Mouse (Mus musculus): ENCODE data around the gene Cx3cl1.

The Cx3cl1 gene

DNA sequence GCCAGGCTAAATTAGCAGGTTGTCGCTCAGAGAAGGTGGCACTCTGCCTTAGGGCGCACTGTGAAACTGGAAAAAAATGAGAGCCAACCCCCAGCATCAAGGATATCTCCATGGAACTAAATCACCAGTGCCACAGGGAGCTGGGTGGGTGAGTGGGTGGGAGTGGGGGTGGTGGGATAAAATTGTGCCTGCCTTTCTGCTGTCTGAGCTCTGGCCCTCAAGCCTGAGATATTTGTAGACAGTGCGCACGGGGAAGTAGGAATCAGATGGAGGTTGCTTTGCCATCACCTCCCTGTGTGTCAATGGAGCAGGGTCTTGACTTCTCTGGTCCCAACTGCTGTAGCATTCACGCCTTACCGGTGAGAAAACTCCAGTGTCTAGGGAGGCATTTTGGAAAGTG, 1.2 kb downstream of the Cx3cl1 start:
- peak in 1 of 2 experiments; percentile 33 for DNase-seq (ENCODE audit: inconsistent age in 2 of 2, low spot score in 1 of 2)

DNA sequence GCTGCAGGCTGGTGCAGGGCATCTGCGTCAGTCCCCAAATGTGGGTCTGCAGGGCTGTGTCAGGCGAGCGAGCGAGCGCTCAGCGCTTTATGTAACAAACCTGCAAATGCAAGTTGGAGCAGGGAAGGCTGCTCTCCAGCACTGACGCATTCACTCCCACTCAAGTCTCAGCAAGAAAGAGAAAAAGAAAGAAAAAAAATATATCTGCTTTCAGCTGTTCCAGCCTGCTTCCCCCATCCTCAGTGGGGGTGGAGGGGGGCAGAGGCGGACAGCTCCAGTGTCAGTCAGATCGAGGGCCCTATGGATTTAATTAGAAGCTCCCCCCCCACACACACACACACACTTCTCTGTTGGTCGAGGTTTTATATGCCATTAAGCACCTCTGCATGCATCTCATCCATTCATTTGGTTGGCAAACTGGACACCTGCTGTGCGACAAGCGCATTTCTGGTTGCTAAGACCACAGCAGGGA, 1.9 kb downstream of the Cx3cl1 start:
- peak in 1 of 2 experiments; percentile 25 for DNase-seq (ENCODE audit: inconsistent age in 2 of 2, low spot score in 1 of 2)

DNA sequence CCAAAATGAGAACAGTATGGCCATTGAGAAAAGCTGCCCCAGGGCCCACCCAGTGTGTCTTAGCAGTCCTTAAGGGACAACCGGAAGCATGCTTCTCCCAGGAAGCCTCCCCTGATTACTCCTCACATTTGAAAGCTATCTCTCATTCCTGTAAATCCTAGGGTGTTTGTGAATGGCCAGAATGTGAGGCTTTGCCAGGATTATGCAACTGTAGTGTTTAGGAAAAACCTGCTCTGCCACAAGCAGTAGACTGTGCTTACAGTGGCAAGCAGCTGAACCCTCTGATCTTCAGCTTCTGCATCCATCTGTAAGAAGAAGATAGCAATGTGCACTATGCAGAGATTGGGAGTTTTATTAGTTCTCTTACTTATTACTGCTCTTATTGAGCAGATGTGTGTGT, 2.8 kb downstream of the Cx3cl1 start:
- no peak for DNase-seq (ENCODE audit: inconsistent age in 2 of 2, low spot score in 1 of 2)

DNA sequence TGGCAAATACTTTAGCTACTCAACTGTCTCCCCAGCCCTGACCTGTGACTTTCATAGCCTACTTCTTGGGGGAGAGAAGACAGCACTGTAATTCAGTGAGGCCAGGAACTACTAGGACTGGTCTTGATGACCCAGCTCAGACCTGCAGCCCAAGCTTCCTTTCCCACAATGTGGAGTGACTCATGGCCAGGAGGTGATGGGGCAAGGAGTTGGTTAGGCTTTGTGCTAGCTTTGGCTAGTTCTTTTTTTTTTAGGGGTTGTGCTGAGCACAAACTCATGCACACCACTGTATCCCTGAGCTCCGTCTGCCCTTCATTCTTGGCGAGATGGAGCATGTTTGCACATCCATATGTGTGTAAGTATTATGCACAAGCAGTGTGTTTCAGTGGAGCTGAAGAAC, 4.5 kb downstream of the Cx3cl1 start:
- no peak for DNase-seq (ENCODE audit: inconsistent age in 2 of 2, low spot score in 1 of 2)

DNA sequence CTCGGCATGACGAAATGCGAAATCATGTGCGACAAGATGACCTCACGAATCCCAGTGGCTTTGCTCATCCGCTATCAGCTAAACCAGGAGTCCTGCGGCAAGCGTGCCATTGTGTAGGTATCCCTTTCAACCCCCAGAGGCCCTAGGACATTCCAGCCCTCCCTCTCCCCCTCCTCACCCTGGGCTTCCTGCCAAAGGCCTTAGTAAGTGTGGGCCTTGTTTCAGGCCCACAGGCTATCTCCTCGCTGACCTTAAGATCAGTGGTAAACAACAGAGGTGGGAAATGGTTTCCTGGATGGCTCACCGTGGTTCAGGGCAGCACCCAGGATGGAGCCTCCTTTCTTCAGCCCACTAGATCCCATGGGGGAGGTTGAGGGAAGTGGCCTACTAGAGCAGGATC, 6.2 kb downstream of the Cx3cl1 start:
- peak in 1 of 2 experiments; percentile 32 for DNase-seq (ENCODE audit: inconsistent age in 2 of 2, low spot score in 1 of 2)

DNA sequence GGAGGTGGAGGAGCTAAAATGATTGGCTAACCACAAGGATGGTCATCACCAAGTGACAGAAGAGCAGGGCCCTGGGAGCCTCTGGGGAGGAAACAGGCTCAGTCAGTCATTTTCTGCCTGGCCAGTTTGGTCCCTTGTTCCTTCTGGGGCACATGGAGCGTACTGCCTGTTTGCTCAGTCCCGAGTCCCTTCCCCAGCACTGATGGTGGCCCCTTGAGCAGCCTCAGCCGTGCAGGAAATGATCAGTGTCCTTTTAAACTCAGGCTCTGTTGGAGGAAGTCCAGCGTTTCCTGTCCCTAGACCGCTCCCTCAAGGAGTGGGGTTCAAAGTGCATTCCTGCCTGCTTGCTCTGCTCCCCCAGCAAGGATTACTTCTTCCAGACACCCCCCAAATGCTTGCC, 6.7 kb downstream of the Cx3cl1 start:
- peak; percentile 45 to 70 for DNase-seq (ENCODE audit: inconsistent age in 2 of 2, low spot score in 1 of 2)

DNA sequence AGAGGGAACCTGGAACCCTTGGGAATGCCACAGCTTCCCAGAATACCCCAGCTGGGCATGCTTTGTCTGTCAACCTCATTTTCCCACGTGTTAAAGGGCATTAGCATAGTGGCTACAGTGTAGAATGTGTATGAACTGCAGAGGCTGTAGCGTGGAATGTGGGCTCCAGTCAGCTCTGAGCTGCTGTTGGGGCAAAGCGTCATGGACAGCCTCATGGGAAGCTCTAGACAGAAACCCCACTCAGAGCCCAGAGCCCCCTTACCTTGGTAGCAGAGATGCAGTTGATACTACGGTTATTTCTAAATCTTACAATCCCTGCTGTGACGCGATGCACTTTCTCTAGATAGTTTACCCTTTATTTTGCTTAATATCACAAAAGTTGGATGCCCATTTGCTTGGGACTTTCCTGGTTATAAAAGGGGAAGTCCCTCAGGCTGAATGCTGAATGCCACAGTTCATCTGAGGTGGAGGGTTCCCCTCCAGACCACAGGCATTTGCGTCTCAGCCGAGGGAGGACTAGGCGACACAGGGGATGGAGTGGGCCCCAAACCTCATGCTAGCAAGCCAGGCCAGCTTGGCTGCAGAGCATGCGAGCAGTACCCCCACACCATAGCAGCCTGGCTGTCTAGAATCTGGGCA, 7.2 kb downstream of the Cx3cl1 start:
- DNase-seq (ENCODE audit: inconsistent age in 2 of 2, low spot score in 1 of 2): no peak

DNA sequence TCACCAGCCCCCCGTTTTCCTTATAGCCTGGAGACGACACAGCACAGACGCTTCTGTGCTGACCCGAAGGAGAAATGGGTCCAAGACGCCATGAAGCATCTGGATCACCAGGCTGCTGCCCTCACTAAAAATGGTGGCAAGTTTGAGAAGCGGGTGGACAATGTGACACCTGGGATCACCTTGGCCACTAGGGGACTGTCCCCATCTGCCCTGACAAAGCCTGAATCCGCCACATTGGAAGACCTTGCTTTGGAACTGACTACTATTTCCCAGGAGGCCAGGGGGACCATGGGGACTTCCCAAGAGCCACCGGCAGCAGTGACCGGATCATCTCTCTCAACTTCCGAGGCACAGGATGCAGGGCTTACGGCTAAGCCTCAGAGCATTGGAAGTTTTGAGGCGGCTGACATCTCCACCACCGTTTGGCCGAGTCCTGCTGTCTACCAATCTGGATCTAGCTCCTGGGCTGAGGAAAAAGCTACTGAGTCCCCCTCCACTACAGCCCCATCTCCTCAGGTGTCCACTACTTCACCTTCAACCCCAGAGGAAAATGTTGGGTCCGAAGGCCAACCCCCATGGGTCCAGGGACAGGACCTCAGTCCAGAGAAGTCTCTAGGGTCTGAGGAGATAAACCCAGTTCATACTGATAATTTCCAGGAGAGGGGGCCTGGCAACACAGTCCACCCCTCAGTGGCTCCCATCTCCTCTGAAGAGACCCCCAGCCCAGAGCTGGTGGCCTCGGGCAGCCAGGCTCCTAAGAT, 7.9 kb downstream of the Cx3cl1 start:
- DNase-seq (ENCODE audit: inconsistent age in 2 of 2, low spot score in 1 of 2): no peak

DNA sequence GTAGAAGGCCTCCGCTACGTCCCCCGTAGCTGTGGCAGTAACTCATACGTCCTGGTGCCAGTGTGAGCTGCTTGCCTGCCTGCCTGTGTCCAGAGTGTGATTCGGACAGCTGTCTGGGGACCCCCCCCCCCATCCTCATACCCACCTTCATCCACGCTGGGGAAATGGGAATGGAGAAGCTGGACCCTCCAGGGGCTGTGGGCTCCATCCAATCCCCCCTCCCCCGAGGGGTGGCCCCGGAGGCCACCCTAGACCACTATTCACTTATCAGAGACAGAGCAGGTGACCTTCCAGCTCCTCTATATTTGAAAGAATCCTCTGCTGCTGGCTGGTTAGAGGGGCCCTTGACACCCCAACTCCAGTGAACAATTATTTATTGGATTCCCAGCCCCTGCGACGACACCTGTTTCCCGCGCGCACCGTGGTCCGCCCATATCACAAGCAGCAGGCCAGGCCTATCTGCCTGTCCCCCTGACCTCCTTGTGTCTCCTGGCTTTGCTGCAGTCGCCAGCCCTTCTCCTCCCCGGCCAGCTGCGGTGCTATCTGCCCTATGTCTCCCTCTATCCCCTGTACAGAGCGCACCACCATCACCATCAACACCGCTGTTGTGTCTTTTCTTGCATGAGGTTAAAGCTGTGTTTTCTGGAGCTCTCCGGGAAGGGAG, 8.8 kb downstream of the Cx3cl1 start:
- DNase-seq (ENCODE audit: inconsistent age in 2 of 2, low spot score in 1 of 2): no peak

DNA sequence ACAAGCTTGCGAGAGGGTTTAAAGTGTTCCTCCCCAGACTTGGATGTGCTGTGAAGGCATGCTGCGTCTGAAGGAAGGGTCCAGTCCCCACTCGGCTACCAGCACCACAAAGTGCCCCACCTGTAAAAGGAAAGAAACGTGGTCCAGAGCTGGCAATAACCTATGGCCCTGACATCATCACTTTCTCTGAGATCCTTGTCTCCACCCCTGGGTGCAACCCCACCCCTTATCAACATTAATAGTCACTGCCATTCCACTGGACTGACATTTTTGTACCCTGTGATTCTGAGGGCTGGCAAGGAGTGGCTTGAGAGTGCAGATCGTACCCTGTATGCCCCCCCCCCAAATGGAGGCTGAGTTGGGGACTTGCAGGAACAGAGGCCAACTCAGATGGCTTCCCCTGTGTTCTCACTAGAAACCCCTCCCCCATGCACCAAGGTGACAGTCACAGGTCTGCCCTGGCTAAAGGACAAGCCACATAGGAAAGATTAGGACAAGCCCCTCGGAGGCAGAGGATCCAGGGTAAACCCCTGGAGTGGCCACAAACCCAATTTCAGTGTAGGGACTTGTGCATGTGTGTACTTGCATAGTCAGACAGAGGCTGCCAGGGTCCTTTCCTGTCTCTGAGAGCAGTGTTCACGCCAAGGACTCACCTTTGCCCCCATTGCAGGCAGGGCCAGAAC, 9.5 kb downstream of the Cx3cl1 start:
- no peak for DNase-seq (ENCODE audit: inconsistent age in 2 of 2, low spot score in 1 of 2)

DNA sequence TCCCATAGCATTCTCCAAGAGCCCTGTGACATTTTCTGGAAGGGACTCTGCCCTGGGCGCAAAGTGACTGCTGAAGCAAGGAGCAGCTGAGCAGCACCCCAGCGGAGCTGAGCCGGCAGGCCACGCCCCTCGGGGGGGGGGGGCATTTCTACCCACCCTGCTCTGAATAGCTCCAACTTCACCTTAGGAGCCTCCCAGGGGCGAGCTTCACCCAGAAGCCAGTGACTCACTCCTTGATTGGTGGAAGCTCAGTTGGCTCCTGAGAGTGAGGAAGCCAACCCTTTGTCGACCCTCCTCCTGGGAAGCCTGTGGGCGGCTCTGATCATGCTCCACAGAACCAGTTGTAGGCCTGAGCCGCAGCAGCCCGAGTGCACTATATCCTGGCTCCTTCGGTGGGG, 10.0 kb downstream of the Cx3cl1 start:
- DNase-seq (ENCODE audit: inconsistent age in 2 of 2, low spot score in 1 of 2): peak; percentile 40 to 65

DNA sequence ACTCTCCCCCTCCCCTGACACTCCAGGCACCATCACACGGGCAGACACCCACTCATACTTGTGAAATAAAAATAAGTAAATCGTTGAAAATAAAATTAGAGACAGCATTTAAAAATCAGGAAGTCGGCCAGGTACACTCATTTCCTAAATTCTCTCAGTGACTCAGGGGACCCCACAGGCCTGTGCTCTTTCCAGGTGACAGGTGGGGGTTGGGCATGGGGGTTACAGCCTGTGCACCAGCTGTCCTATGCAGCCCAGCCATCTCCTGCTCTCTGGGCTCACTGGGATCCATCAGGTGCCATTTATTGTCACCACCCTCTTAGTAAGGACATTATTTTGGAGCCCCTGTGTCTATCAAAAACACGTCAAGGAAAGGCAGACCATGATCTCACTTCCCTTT, 12.1 kb downstream of the Cx3cl1 start:
- no peak for DNase-seq (ENCODE audit: inconsistent age in 2 of 2, low spot score in 1 of 2)

DNA sequence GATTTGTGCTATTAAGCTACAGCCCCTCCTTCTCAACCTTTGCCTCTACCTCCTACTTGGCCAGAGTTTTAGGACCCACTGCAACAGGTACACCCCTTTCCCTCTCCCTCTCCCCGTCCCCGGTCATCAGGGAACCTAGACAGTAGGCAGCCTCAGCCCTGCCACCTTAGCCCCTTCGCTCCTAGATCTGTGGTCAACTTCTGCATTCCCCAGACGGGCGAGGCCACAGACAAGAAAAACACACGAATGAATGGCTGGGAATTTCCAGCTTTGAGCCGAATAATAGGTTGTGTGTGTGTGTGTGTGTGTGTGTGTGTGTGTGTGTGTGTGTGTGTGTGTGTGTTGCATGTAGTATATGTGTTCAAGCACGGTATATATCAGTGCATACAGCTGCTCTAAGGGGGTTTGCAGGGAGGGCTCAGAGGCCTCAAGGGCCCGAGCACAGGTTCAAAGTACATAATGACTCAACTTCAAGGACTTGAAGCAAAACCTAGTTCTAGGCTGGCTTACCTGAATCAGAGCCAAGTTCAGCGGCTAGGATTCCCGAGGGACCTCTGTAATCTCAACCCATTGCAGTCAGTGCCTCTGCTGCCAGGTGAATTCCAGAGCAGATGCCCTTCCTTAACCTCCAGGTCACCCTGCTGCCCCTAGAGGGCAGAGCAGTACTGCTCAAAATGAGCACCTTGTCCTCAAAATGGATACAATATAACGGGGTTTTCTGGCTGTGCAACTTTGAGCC, 13.6 kb downstream of the Cx3cl1 start:
- DNase-seq (ENCODE audit: inconsistent age in 2 of 2, low spot score in 1 of 2): peak; percentile 72 to 88

DNA sequence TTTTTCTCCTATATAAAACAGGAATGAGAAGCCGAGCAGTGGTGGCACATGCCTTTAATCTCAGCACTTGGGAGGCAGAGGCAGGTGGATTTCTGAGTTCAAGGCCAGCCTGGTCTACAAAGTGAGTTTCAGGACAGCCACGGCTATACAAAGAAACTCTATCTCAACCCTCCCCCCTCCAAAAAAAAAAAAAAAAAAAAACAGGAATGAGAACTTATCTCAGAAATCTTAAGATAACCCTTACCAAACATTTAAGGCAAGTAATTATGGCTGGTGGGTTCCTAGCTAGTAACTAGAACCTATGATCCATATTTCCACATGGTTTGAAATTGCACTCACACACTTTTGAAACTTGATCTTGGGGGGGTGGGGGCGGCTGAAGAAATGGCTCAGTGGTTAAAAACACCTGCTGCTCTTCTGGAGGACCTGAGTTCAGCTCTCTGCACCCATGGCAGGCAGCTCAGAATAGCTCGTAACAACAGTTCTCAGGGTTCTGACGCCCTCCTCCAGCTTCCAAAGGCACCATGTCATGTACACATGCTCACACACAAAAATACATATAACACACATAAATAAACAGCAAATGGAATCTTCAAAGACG, 14.3 kb downstream of the Cx3cl1 start:
- DNase-seq (ENCODE audit: inconsistent age in 2 of 2, low spot score in 1 of 2): no peak

DNA sequence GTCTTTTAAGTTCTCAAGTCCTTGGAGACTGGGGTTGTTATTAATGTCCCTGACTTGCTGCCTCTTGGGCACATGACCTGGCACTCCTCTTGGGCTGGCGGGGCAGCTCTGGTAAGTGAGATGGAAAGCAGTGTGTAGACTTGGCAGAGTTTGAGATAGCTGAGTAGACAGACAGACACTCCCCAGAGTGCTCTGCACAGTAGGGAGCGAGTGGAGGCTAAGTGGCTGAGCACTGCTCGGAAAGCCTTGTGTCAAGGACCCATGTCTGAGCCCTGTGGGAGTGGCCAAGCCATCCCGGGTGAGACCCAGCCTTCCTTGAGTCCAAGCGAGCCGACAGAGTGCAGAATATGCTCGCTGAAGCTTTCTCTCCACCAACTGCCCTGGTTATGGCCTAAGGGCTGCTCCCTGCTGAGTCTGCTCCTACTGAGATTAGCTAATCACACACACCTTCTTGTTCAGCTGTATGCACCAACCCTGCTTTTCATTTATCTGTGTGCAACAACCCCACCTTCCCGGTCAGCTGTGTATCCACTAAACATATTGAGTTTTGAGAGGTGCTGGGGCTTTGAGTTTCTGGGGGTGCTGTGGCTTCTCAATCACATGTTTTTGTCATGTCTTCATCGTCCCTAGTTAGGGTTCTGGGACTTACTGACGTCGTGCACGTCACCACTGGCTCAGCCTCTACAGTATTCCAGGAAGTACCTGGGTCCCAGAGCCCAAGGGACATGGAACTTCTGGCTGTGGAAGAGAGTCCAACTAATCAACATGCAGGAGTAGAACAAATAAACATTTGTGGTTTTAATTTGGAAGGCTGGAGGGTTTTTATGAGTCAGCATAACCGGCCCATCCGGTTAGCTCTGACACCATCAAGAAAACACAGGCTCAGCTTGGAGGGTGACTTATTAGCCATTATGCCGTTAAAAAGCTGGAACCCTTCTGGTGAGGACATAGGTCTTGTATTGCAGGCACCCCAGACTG, 16.0 kb downstream of the Cx3cl1 start:
- peak; percentile 63 to 85 for DNase-seq (ENCODE audit: inconsistent age in 2 of 2, low spot score in 1 of 2)

DNA sequence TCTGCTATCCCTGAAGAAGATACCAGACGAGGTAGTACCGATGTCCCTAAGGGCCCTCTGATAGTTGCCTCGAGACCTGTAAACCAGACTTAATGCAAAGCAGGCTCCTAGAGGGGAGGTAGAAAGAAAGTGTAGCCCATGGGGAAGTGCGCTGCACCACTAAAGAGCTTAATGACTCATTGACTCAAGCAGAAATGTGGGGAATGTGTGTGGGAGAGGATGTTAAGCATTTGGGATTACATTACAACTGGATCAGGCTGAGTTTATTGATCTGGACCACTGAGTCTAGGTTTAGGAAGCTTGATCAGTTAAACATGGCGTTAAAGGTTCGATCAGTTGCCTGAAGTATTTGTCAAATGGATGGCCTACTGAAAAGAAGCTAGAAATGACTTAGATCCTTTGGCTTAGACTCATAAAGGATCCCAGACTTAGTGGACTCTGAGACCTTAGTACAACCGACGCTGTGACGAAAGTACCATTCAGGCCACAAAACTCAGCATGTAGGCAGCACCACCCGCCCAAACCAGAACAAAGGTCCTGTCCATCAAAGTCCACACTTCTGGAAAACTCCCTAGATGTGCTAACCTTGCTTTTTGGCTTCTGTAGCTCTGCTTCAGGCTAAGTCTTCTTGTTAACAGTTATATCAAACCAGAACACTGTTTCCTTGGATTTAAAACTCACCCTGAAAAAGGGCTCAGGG, 17.6 kb downstream of the Cx3cl1 start:
- no peak for DNase-seq (ENCODE audit: inconsistent age in 2 of 2, low spot score in 1 of 2)

DNA sequence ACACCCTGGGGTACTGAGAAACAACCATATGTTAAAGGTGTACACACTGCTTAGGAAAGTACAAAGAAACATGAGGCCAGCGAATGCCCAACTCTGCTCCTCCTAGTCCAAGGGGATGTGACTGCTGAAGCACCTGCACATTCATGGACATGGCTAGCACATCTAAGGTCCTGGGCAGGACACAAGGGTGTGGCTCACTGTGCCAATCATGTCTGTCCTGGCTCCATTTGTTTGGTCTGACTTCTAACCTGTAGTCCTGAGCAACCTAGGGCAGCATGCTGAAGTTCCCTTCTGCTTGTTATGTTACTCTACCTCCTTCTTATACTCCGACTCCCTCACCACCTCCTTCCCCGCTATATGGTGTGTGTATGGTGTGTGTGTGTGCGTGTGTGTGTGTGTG, 22.6 kb downstream of the Cx3cl1 start:
- no peak for DNase-seq (ENCODE audit: inconsistent age in 2 of 2, low spot score in 1 of 2)

DNA sequence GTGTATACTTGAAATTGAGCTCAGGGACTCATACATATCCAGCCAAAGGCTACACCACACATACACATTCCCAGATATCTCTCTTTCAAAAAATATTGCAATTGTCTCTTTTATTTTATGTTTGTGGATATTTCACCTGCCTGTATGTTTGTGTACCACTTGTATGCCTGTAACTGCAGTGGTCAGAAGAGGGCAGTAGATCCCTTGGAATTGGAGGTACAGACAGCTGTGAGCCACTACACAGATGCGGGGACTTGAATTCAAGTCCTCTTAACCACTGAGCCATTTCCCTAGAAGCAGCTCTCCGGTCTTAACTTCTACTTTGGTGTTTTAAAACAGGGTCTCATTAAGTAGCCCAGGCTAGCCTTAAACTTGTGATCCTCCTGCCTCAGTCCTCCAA, 23.0 kb downstream of the Cx3cl1 start:
- DNase-seq (ENCODE audit: inconsistent age in 2 of 2, low spot score in 1 of 2): no peak
